Mouse (Mus musculus) megakaryocyte, embryonic 14.5 days (primary cell): ENCODE data around the gene Pik3r6. TPM values are rescaled to one million over a fixed set of nuclear protein-coding genes. Genes with fewer than 3 reads are reported as not detected.
A peak's percentile ranks its signal among the peaks of the same experiment; 100 is the strongest.

Source experiments
- H3K27me3 ChIP-seq: replicated peaks from 2 replicates; pipeline ENCODE3; 2012; ENCODE audit warnings: inconsistent platforms
- H3K36me3 ChIP-seq: replicated peaks from 2 replicates; pipeline ENCODE3; 2012; ENCODE audit warnings: low read length, inconsistent platforms, mixed read lengths
- H3K4me1 ChIP-seq: 2 replicates; pipeline ENCODE4 v1.6.1; 2012; ENCODE audit warnings: inconsistent platforms
- H3K4me3 ChIP-seq: replicated peaks from 2 replicates; pipeline ENCODE3; 2012; ENCODE audit warnings: moderate library complexity, mild to moderate bottlenecking, inconsistent platforms
- H3K9me3 ChIP-seq: 2 replicates; pipeline ENCODE4 v1.6.1; 2012; ENCODE audit warnings: inconsistent platforms
- FLI1 ChIP-seq: IDR thresholded peaks from 2 replicates; pipeline ENCODE4 v1.6.1; 2012; ENCODE audit warnings: low read length, inconsistent platforms, mixed read lengths
- GATA1 ChIP-seq: IDR thresholded peaks from 3 replicates; pipeline ENCODE4 v1.6.1; 2012; ENCODE audit warnings: mixed read lengths, low read length, inconsistent platforms, borderline replicate concordance
- polyA plus RNA-seq: library from polyadenylated mRNA; stranded (reverse); fragments of >175 nt; gene quantifications from 2 replicates; pipeline ENCODE4 v1.2.3, GENCODE M21; 2012; ENCODE audit warnings: low replicate concordance; ENCODE audit not compliant: insufficient read depth

Gene Pik3r6
- polyA plus RNA-seq, 1 experiment: 1.7 TPM

DNA sequence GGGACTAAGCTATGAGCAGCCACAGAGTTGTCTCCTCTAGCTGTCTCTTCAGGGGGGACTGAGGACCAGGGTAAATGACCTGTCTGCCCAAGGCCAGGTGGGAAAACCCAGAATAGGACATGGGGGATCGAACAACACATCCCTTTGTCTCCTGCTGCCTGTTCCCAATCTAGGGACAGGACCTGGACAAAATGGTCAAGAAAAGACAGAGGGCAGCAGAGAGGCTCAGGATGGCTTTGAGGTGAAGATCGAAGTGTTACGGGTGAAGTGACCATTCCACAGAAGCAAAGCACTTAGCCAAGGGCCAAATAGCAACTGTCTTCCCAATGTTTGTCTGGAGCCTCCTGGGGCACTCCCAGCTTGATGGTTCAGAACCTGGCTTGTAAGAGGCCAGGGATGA lies 16.7 kb upstream of the Pik3r6 start:
- no peak overlapping the region for H3K4me3 ChIP-seq
- H3K4me1 ChIP-seq: peaks cover 4% of the 10 kb centered on the region
- H3K9me3 ChIP-seq: no peaks in the 10 kb centered on the region
- peaks cover 33% of the 10 kb centered on the region for H3K27me3 ChIP-seq
- TF ChIP-seq GATA1: no peak
- TF ChIP-seq FLI1: no peak
- no peaks in the 10 kb centered on the region for H3K36me3 ChIP-seq

DNA sequence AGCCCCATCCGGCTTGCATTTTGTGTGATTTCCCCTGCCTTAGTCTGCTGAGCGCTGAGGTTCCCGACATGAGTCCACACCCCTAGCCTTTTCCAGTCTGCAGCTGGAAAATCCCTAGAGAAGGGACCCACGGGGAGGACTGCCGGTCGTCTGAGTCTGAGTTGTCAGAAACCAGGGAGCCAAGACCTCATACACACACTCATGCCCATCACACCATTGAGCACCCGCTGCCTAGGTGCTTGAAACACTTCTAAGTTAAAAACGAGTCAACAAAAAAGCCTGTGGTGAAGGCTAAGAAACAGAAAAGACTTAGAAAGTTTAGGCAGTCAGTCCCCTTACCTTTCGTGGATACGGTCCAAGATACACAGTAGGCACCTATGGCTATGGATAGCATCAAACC lies 15.1 kb upstream of the Pik3r6 start:
- H3K4me3 ChIP-seq: no peak overlapping the region
- H3K36me3 ChIP-seq: no peaks in the 10 kb centered on the region
- no peaks in the 10 kb centered on the region for H3K9me3 ChIP-seq
- peaks cover 40% of the 10 kb centered on the region for H3K27me3 ChIP-seq
- TF ChIP-seq FLI1 (no peak), GATA1 (no peak)
- peaks cover 4% of the 10 kb centered on the region for H3K4me1 ChIP-seq

DNA sequence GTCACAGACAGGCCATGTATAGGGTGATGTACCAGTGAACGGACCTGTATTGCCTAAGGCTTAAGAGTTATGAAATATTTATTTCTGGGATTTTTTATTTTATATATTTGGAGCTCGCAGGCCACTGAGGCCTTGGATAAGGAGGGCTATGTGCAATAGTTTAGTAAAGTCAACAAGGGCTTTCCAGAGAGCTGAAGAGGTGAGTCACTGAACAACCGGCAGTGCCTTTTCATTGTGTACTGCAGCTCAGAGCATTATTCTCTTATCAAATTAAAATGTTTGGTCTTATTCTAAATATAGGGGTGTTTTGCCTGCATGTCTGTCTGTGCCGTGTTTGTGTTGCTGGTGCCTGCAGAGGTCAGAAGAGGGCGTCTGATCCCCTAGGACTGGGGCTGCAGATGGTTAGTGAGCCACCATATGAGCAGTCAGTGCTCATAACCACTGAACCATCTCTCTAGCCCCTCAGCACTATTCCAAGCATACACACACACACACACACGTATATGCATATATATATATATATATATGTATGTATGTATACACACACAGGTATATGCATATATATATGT lies 14.5 kb upstream of the Pik3r6 start:
- TF ChIP-seq GATA1 (no peak), FLI1 (no peak)
- peaks cover 43% of the 10 kb centered on the region for H3K27me3 ChIP-seq
- peaks cover 1% of the 10 kb centered on the region for H3K4me1 ChIP-seq
- H3K9me3 ChIP-seq: no peaks in the 10 kb centered on the region
- no peaks in the 10 kb centered on the region for H3K36me3 ChIP-seq
- H3K4me3 ChIP-seq: no peak overlapping the region

DNA sequence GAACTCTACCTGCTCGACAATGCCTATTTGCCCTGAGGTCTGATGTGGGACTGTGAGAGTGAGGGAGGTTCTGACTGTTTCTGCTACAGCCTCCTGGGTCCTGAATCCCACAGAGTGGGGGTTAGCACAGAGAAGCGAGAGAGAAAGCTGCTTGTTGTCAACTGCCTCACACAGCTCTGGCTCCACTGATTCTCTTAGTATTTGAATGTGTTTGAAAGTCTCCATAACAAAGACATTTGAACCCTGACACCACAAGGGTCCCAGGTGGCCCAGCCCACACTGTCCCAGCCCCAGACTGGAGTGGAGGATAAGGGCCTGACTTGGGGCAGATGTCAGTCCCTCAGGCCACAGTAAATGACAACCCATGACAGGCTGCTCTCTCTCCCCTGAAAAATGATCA lies 13.6 kb upstream of the Pik3r6 start:
- H3K9me3 ChIP-seq: no peaks in the 10 kb centered on the region
- H3K4me3 ChIP-seq: no peak overlapping the region
- H3K4me1 ChIP-seq: no peaks in the 10 kb centered on the region
- TF ChIP-seq GATA1 (no peak), FLI1 (no peak)
- H3K27me3 ChIP-seq: peaks cover 48% of the 10 kb centered on the region
- no peaks in the 10 kb centered on the region for H3K36me3 ChIP-seq

DNA sequence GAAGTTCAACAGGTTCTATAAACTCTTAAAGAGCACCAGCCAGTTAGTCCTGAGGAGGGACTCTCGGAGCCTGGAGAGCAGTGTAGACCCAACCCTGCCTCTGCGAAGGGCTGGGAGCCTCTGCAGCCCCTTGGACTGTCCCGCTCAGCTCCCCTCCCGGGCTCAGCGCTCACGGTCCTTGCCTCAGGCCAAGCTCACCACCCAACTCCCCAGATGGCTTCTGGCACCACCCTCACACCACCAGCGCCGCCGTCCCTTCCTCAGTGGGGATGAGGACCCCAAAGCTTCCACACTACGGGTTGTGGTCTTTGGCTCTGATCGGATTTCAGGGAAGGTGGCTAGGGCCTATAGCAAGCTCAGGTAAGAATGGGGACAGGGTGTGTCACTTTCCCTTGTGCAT lies 10.2 kb upstream of the Pik3r6 start:
- H3K4me1 ChIP-seq: 0 out of 2 replicates have a peak, but pooled peaks cover 3% of the 10 kb centered on the region

DNA sequence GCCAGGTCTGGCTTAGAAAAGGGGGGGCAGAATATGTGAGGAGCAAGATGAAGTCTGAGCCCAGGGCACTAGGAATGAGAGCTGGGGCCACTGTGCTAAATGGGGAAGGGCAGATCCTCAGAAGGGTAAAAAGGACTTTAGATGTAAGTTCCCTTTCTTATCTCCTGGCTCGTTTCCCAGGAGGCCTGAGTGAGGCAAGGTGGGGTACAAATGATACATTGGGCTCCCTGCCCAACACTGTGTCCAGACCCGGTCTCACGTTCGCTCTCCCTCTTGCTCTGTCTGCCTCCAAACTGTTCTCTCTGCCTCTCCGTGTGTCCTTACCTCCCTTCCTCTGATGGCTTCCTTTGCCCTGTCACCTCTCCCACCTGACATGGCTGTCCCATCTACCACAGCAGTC lies 9.1 kb upstream of the Pik3r6 start:
- no peaks in the 10 kb centered on the region for H3K36me3 ChIP-seq
- no peak overlapping the region for H3K4me3 ChIP-seq
- no peaks in the 10 kb centered on the region for H3K9me3 ChIP-seq
- TF ChIP-seq FLI1 (no peak), GATA1 (no peak)
- H3K27me3 ChIP-seq: peaks cover 53% of the 10 kb centered on the region
- 0 out of 2 replicates have a peak, but pooled peaks cover 3% of the 10 kb centered on the region for H3K4me1 ChIP-seq

More for the DNA sequence above, 10.2 kb upstream of the Pik3r6 start:
- no peaks in the 10 kb centered on the region for H3K36me3 ChIP-seq
- no peaks in the 10 kb centered on the region for H3K9me3 ChIP-seq
- no peak for TF ChIP-seq GATA1
- H3K4me3 ChIP-seq: no peak overlapping the region
- peaks cover 47% of the 10 kb centered on the region for H3K27me3 ChIP-seq

DNA sequence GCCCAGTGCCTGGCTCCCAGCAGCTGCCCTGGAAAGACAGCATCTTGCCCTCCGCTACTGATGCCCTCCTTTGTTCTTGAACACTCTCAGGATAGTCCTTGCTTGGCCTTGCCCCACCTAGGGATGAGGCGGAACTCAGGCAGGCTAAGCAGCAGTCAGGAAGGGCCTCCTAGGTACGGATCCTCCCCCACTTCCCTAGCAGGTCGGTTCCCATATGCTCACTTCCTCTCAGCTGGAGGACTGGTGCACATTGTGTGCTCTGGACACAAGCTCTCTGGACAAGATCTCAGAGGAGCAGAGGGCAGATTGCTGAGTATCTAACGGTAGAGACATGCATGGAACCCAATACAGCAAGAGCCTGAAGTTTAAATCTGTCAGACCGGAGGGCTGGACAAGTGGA lies 5.7 kb upstream of the Pik3r6 start:
- H3K9me3 ChIP-seq: no peaks in the 10 kb centered on the region
- no peak overlapping the region for H3K4me3 ChIP-seq
- H3K4me1 ChIP-seq: peaks cover 28% of the 10 kb centered on the region
- peaks cover 61% of the 10 kb centered on the region for H3K27me3 ChIP-seq
- no peaks in the 10 kb centered on the region for H3K36me3 ChIP-seq
- TF ChIP-seq GATA1: no peak
- TF ChIP-seq FLI1: no peak

DNA sequence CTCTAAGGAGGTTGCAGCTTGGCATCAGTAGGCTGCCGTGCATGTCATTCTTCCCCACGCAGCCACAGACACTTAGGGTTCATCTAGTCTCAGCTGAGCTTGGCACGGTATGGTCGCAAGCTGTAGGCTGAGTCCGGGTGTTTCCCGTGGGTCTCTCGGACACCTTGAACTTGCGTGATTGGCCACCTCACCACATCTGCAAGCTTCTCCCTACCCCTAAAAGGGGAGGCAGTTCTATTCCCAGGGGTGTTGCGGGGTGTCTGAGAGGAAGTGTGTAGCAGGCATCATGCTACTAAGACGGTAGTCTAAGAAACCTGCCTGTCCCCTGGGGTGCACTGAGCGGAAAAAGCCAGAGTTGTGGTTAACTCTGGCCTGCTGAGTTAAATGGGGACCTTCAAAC lies 4.3 kb upstream of the Pik3r6 start:
- Histone ChIP-seq H3K4me1 (peaks cover 37% of the 10 kb centered on the region), H3K4me3 (no peak overlapping the region), H3K36me3 (no peaks in the 10 kb centered on the region), H3K27me3 (peaks cover 59% of the 10 kb centered on the region), H3K9me3 (no peaks in the 10 kb centered on the region)
- TF ChIP-seq FLI1 (no peak), GATA1 (no peak)

DNA sequence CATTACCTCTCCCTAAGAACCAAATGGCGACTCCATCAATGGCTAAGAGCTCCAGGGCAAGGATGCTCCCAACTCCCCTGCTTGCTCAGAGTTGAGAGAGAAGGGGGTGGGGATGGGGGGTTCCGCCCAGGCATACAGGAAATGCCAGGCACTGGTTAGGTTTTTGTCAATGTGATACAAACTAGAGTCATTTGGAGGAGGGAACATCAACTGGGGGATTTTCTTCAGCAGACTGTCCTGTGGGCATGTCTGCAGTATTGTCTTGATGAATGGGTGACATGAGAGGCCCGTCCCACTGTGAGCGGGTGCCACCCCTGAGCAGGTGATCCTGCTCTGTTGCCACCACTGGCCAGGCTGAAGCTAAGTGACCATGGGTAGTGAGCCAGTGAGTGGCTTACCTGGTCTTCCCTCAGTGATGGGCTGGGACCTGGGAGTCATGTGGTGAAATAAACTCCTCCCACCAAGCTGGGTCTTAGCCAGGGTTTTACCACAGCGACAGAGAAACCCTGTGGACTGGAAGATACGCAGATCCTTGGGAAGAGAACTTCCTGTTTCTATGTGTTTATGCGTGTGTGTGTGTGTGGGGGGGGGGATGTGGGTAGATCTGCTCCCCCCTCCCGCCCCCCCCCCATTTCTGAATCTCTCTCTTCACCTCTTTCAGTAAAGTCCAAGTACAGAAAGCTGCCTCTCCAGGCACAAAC lies 3.7 kb upstream of the Pik3r6 start:
- no peak overlapping the region for H3K4me3 ChIP-seq
- H3K4me1 ChIP-seq: peaks cover 37% of the 10 kb centered on the region
- H3K9me3 ChIP-seq: no peaks in the 10 kb centered on the region
- H3K36me3 ChIP-seq: no peaks in the 10 kb centered on the region
- H3K27me3 ChIP-seq: peaks cover 55% of the 10 kb centered on the region
- TF ChIP-seq GATA1: no peak

DNA sequence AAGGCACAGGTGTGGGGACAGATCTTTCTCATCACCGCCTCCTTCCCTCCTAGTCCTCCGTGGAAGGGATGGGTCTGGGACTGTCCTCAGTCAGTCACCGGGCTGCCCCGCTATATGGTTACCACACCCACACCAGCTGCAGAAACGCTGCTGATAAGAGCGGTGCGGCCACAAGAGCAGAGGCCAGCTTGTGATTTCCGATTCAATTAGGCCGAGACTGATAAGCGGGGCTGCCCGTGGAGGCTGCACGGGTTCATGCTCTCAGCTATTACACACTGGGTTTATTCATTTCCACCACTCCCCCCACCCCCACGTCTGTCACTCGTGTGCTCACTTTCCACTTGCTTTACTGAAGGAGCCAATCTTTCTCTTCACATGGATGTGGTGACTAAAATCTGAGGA lies 1.9 kb upstream of the Pik3r6 start:
- peak overlapping the region; percentile 7 for H3K4me3 ChIP-seq
- H3K27me3 ChIP-seq: peaks cover 56% of the 10 kb centered on the region
- TF ChIP-seq GATA1 (no peak), FLI1 (no peak)
- no peaks in the 10 kb centered on the region for H3K9me3 ChIP-seq
- no peaks in the 10 kb centered on the region for H3K36me3 ChIP-seq
- peaks cover 37% of the 10 kb centered on the region for H3K4me1 ChIP-seq

DNA sequence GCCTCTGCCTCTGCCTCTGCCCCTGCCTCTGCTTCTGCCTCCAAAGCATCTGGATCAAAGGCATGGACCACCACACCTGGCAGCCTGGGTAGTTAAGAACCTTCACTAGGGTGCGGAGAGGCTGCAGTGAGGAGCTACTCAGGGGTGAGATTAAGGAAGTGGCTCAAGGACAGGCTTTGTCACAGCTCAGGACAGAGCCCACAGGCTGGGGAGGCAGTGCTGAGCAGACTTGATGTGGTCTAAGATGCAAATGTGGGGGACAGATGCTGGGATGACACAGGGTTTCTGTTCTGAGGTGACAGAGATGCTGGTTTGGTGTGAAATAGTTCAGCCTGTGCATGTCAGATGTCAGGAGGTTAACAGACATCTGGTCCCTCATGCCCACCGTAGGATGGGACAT lies 411 bp upstream of the Pik3r6 start:
- H3K9me3 ChIP-seq: no peaks in the 10 kb centered on the region

More for the DNA sequence above, 411 bp upstream of the Pik3r6 start:
- Histone ChIP-seq H3K4me1 (peaks cover 34% of the 10 kb centered on the region), H3K4me3 (no peak overlapping the region), H3K36me3 (no peaks in the 10 kb centered on the region), H3K27me3 (peaks cover 48% of the 10 kb centered on the region)
- TF ChIP-seq GATA1 (no peak), FLI1 (no peak)
